Comparison of ENCODE assay signal across 9 mouse cellular contexts in genomic region chr17:35115046-35116019, GRCm38 (mm10). TPM values are rescaled to one million over a fixed set of nuclear protein-coding genes. Genes with fewer than 3 reads are reported as not detected.
DNase-seq lines count a peak whose midpoint lies in the region; ATAC-seq and TF ChIP-seq lines count a peak whose summit lies in the region.
"Had no signal": no experiment of that assay in that cellular context is flagged by ENCODE, and none has a peak within 500 bp of the region (broad histone marks: within the 10 kb centered on the region; RNA-seq: fewer than 3 reads in every experiment).

Gene Ly6g5b, minus strand, starts transcription at chr17:35115428.

- H3K4me3 ChIP-seq in kidney, adult 2 months (ENCODE audit: insufficient read depth, low read depth, low read length): no peak within 1 kb of the TSS
- H3K4me3 ChIP-seq in MEL (ENCODE audit: control insufficient read depth in 1 of 2, insufficient read depth in 1 of 2, low read depth in 2 of 2, low read length in 2 of 2): no peak within 1 kb of the TSS
- no peak within 1 kb of the TSS for H3K4me3 ChIP-seq in embryonic fibroblast, embryonic 13.5 days (ENCODE audit: insufficient read depth, low read length)
- H3K4me3 ChIP-seq: limb, embryonic 13.5 days had no signal

- peaks cover 9% of the 10 kb centered on the region for H3K79me2 ChIP-seq in MEL (ENCODE audit: control insufficient read depth, insufficient read depth, low read length, poor library complexity)

- no peak within 1 kb of the TSS for H3K27ac ChIP-seq in kidney, adult 2 months (ENCODE audit: insufficient read depth, low read depth, low read length)
- peak within 1 kb of the TSS; percentile 7; the same call in 1 of the 2 replicates for H3K27ac ChIP-seq in MEL (ENCODE audit: control insufficient read depth, low read depth, low read length)
- no peak within 1 kb of the TSS for H3K27ac ChIP-seq in embryonic fibroblast, embryonic 13.5 days (ENCODE audit: insufficient read depth, low read length)
- H3K27ac ChIP-seq: limb, embryonic 13.5 days had no signal

- TF ChIP-seq EP300 in MEL (IDR thresholded peaks at IDR 0.05; ENCODE audit: low read depth in 1 of 2, low read length in 2 of 2): peak in 1 of 2 experiments; percentile 23; a peak in 1 of 4 replicates

- H3K9ac ChIP-seq in MEL (ENCODE audit: control insufficient read depth, low read depth, low read length, poor library complexity, severe bottlenecking): no peak within 1 kb of the TSS
- H3K9ac ChIP-seq: limb, embryonic 13.5 days had no signal

- H3K36me3 ChIP-seq in kidney, adult 2 months (ENCODE audit: control insufficient read depth, insufficient read depth, low read length): peaks cover 3% of the 10 kb centered on the region; the same call in 1 of the 2 replicates
- H3K36me3 ChIP-seq in MEL (ENCODE audit: control insufficient read depth in 1 of 2, insufficient read depth in 2 of 2, low read length in 2 of 2): peaks cover 3 to 16% of the 10 kb centered on the region in 2 experiments; a peak in 3 of 4 replicates

- TF ChIP-seq RAD21 in MEL (IDR thresholded peaks at IDR 0.05; ENCODE audit: low read depth, low read length): peak; percentile 32

- 82% methylated on average over 8 of the region's 8 CpGs for WGBS in kidney, adult 2 months

- TF ChIP-seq CTCF in kidney, adult 2 months (conservative IDR thresholded peaks at IDR 0.05; ENCODE audit: insufficient read depth, insufficient read length, low read depth, low read length): peak; percentile 51
- TF ChIP-seq CTCF in MEL (IDR thresholded peaks at IDR 0.05 in 2 of 3, conservative IDR thresholded peaks at IDR 0.05 in 1 of 3; ENCODE audit: control insufficient read depth in 1 of 3, insufficient read depth in 1 of 3, low read depth in 2 of 3, low read length in 3 of 3, poor library complexity in 1 of 3, severe bottlenecking in 1 of 3): peak; percentile 47 to 66 (median 54)
- TF ChIP-seq CTCF in embryonic fibroblast, embryonic 13.5 days (IDR thresholded peaks at IDR 0.05; ENCODE audit: borderline replicate concordance, insufficient read depth, low read length): 0 out of 2 replicates have a peak, but pooled peaks have one; percentile 2

- H3K27me3 ChIP-seq in kidney, adult 2 months (replicated peaks; ENCODE audit: control insufficient read depth, insufficient read depth, low read length): no peaks in the 10 kb centered on the region
- no peaks in the 10 kb centered on the region for H3K27me3 ChIP-seq in MEL (ENCODE audit: control insufficient read depth in 1 of 2, insufficient read depth in 2 of 2, low read length in 2 of 2)
- H3K27me3 ChIP-seq: limb, embryonic 13.5 days had no signal

- DNase-seq in kidney, adult 2 months: peak; percentile 45
- DNase-seq in kidney, postnatal 14 days: no peak
- DNase-seq in MEL (ENCODE audit: low read depth, low spot score): peak; percentile 63
- no peak for DNase-seq in frontal cortex, adult 2 months (ENCODE audit: extremely low spot score in 1 of 2, low spot score in 1 of 2)
- no peak for DNase-seq in adrenal gland, adult 8-10 months
- DNase-seq in right cerebral cortex, postnatal 25 days: no peak

- ATAC-seq in neutrophil, adult 5-6 weeks (ENCODE audit: extremely low read depth, insufficient number of reproducible peaks, low FRiP score, poor library complexity, severe bottlenecking): peak; percentile 54; the same call in 1 of the 2 replicates

- TF ChIP-seq POLR2A in kidney, adult 2 months (IDR thresholded peaks at IDR 0.05; ENCODE audit: low read depth, low read length): no peak
- TF ChIP-seq POLR2A in MEL (IDR thresholded peaks at IDR 0.05; ENCODE audit: control insufficient read depth in 1 of 2, insufficient read depth in 1 of 2, low read depth in 1 of 2, low read length in 2 of 2, poor library complexity in 1 of 2): 0 out of 4 replicates have a peak, but pooled peaks of 1 of the 2 experiments have one; percentile 40
- TF ChIP-seq POLR2A in embryonic fibroblast, embryonic 13.5 days (IDR thresholded peaks at IDR 0.05; ENCODE audit: low read depth, low read length): no peak

- no peaks in the 10 kb centered on the region for H3K9me3 ChIP-seq in MEL (replicated peaks; ENCODE audit: insufficient read depth, low read length)
- H3K9me3 ChIP-seq: limb, embryonic 13.5 days had no signal

- peaks cover 3% of the 10 kb centered on the region; the same call in 1 of the 2 replicates for H3K4me1 ChIP-seq in kidney, adult 2 months (ENCODE audit: control insufficient read depth, insufficient read depth, low read length)
- peaks cover 0 to 9% of the 10 kb centered on the region in 2 experiments; a peak in 2 of 4 replicates for H3K4me1 ChIP-seq in MEL (ENCODE audit: control insufficient read depth in 1 of 2, insufficient read depth in 2 of 2, low read length in 2 of 2)
- no peaks in the 10 kb centered on the region for H3K4me1 ChIP-seq in embryonic fibroblast, embryonic 13.5 days (ENCODE audit: control insufficient read depth, insufficient read depth, low read length)

TF ChIP-seq in MEL, 35 proteins besides CTCF, POLR2A, EP300 and RAD21:
- TF ChIP-seq SIN3A (IDR thresholded peaks at IDR 0.05; ENCODE audit: low read length) (0 out of 2 replicates have a peak, but pooled peaks have one; percentile 47), ETS1 (IDR thresholded peaks at IDR 0.05; ENCODE audit: low read depth, low read length) (peak; percentile 78), SMC3 (IDR thresholded peaks at IDR 0.05; ENCODE audit: low read depth, low read length) (peak; percentile 41; the same call in 1 of the 2 replicates), ZC3H11A (IDR thresholded peaks at IDR 0.05; ENCODE audit: low read depth, low read length) (no peak)

RNA-seq across cellular contexts. Expression of gene Ly6g5b, which starts in this region (rescaled TPM):
- polyA plus RNA-seq in kidney, adult 2 months (2012; rRNA removed): 0.81 and 1.0 TPM in 2 replicates
- total RNA-seq in MEL (2012; rRNA removed): 0.49 and 0.65 TPM in 2 replicates
- 1 to 10 TPM in 1 of 2 experiments, not detected in 1; 1.4 TPM for polyA plus RNA-seq in MEL (2012; ENCODE audit: insufficient read depth in 1 of 2, insufficient read length in 2 of 2, low read depth in 1 of 2, low replicate concordance in 2 of 2, missing spikeins in 1 of 2)
- polyA plus RNA-seq in embryonic fibroblast, embryonic 13.5 days (2011; ENCODE audit: insufficient read length, low read depth, missing spikeins): 0.74 TPM in 1 of 2 replicates, not detected in the other
- total RNA-seq in neutrophil, adult 5-6 weeks (2017): 0.58 and 1.5 TPM in 2 replicates
- 1.2 and 2.0 TPM in 2 replicates for polyA plus RNA-seq in frontal cortex, adult 2 months (2012; rRNA removed)
- total RNA-seq in adrenal gland, adult 8-10 months (2022): under 1 TPM in 3 of 4 experiments, not detected in 1; 0.38 to 0.91 (median 0.40) TPM

Comparison
In these comparisons a context has a peak if more than half of its experiments do, and no peak if none do; other contexts are left out.
1. DNase-seq: peak in kidney, adult 2 months (single experiment) and MEL (single experiment); none in kidney, postnatal 14 days (single experiment), frontal cortex, adult 2 months (0 of 2), adrenal gland, adult 8-10 months (single experiment) and right cerebral cortex, postnatal 25 days (single experiment).
2. CTCF ChIP-seq: peak in every context shown above with its lines; median percentile 54 in MEL; 51 in kidney, adult 2 months; 2 in embryonic fibroblast, embryonic 13.5 days.